Mouse (Mus musculus) forebrain, embryonic 13.5 days (tissue): ENCODE data around the gene Smg5. TPM values are rescaled to one million over a fixed set of nuclear protein-coding genes. Genes with fewer than 3 reads are reported as not detected.
"Not testable (repeated sequence)": the region's sequence is repeated elsewhere in the genome, so short reads cannot be mapped to it uniquely, and the experiment has no call there.

Experiments
- ATAC-seq: fragments of 200-750 bp; cut with Nextera tagmentation; 2 replicates; pipeline ENCODE4 v1.8.0; 2017
- H3K27ac ChIP-seq: fragments of 300-500 bp; sonication (generic); 2 replicates; pipeline ENCODE4 v1.5.1; 2015; ENCODE audit warnings: inconsistent platforms, mild to moderate bottlenecking, moderate library complexity
- H3K27me3 ChIP-seq: fragments of 300-500 bp; sonication (generic); 2 replicates; pipeline ENCODE4 v1.6.1; 2015; ENCODE audit warnings: mild to moderate bottlenecking, inconsistent platforms
- H3K36me3 ChIP-seq: fragments of 300-500 bp; sonication (generic); 2 replicates; pipeline ENCODE4 v1.6.1; 2015; ENCODE audit warnings: mild to moderate bottlenecking, inconsistent platforms; ENCODE audit not compliant: poor library complexity, severe bottlenecking
- H3K4me1 ChIP-seq: fragments of 300-500 bp; sonication (generic); 2 replicates; pipeline ENCODE4 v1.6.1; 2015; ENCODE audit warnings: inconsistent platforms
- H3K4me2 ChIP-seq: fragments of 300-500 bp; sonication (generic); 2 replicates; pipeline ENCODE4 v1.6.1; 2015; ENCODE audit warnings: inconsistent platforms, mild to moderate bottlenecking, moderate library complexity
- H3K4me3 ChIP-seq: fragments of 300-500 bp; sonication (generic); 2 replicates; pipeline ENCODE4 v1.5.1; 2015; ENCODE audit warnings: mild to moderate bottlenecking, inconsistent platforms
- H3K9ac ChIP-seq: fragments of 300-500 bp; sonication (generic); 2 replicates; pipeline ENCODE4 v1.6.1; 2015; ENCODE audit warnings: mild to moderate bottlenecking, inconsistent platforms
- H3K9me3 ChIP-seq: fragments of 300-500 bp; sonication (generic); replicated peaks from 2 replicates; pipeline ENCODE4 v1.6.1; 2016; ENCODE audit warnings: inconsistent platforms
- WGBS: fragments of 180-500 bp; shearing (Covaris S2); methylation state at CpG from one replicate; pipeline ENCODE4 v1.1.7; 2015; 5-methylcytosine and 5-hydroxymethylcytosine counted together
- polyA plus RNA-seq: library from polyadenylated mRNA; unstranded; fragments of >200 nt; fragmentation: Nextera tagmentation; extraction: Ambion mirVana; gene quantifications from 2 replicates; pipeline ENCODE4 v1.2.1, GENCODE M21; 2015

Gene Smg5
- polyA plus RNA-seq, 1 experiment from 2014 or later: 62.6 TPM

GRCm38 (mm10) chr3:88359989-88360388 is 23.9 kb downstream of the Smg5 start:
- Histone ChIP-seq H3K4me2 (no peak overlapping the region), H3K9me3 (no peaks in the 10 kb centered on the region), H3K9ac (no peak overlapping the region; the same call in 1 of the 2 replicates), H3K4me3 (no peak overlapping the region), H3K27ac (no peak overlapping the region), H3K4me1 (peaks cover 15% of the 10 kb centered on the region), H3K36me3 (peaks cover 88% of the 10 kb centered on the region), H3K27me3 (peaks cover 4% of the 10 kb centered on the region; the same call in 1 of the 2 replicates)
- ATAC-seq: no peak
- 67% methylated on average over 3 of the region's 3 CpGs for WGBS

GRCm38 (mm10) chr3:88361096-88361495 is 25.0 kb downstream of the Smg5 start:
- no peak for ATAC-seq
- no peak overlapping the region for H3K4me2 ChIP-seq

GRCm38 (mm10) chr3:88361612-88362313 is 25.7 kb downstream of the Smg5 start:
- Histone ChIP-seq H3K9ac (no peak overlapping the region), H3K27ac (no peak overlapping the region), H3K9me3 (no peaks in the 10 kb centered on the region), H3K4me1 (peaks cover 20% of the 10 kb centered on the region), H3K27me3 (peaks cover 16% of the 10 kb centered on the region), H3K36me3 (peaks cover 70% of the 10 kb centered on the region), H3K4me3 (no peak overlapping the region), H3K4me2 (no peak overlapping the region)
- ATAC-seq: no peak
- WGBS: 91% methylated on average over 2 of the region's 2 CpGs

More at GRCm38 (mm10) chr3:88361096-88361495, 25.0 kb downstream of the Smg5 start:
- Histone ChIP-seq H3K27ac (no peak overlapping the region), H3K4me1 (peaks cover 20% of the 10 kb centered on the region), H3K9ac (no peak overlapping the region), H3K9me3 (no peaks in the 10 kb centered on the region), H3K27me3 (peaks cover 15% of the 10 kb centered on the region), H3K4me3 (no peak overlapping the region), H3K36me3 (peaks cover 77% of the 10 kb centered on the region)
- 84% methylated on average over 6 of the region's 6 CpGs for WGBS

- ATAC-seq: no peak
- Histone ChIP-seq H3K4me3 (no peak overlapping the region), H3K9ac (no peak overlapping the region), H3K4me2 (0 out of 2 replicates have a peak overlapping the region, but pooled peaks have one; percentile 2), H3K27ac (no peak overlapping the region), H3K27me3 (peaks cover 16% of the 10 kb centered on the region), H3K9me3 (no peaks in the 10 kb centered on the region), H3K4me1 (peaks cover 20% of the 10 kb centered on the region), H3K36me3 (peaks cover 50% of the 10 kb centered on the region)
- WGBS: 56% methylated on average over 4 of the region's 4 CpGs
Measured at GRCm38 (mm10) chr3:88363700-88364099, 27.6 kb downstream of the Smg5 start.

- 5% methylated on average over 16 of the region's 16 CpGs for WGBS
- H3K4me2 ChIP-seq: 0 out of 2 replicates have a peak within 1 kb of the TSS, but pooled peaks have one; percentile 2
Measured at GRCm38 (mm10) chr3:88364337-88364736, 28.3 kb downstream of the Smg5 start, which contains the start of gene Paqr6. Gene Paqr6 (plus strand): TSS chr3:88364584.

GRCm38 (mm10) chr3:88365705-88366361 is 29.8 kb downstream of the Smg5 start:
- Histone ChIP-seq H3K4me3 (no peak overlapping the region), H3K4me1 (peaks cover 20% of the 10 kb centered on the region), H3K4me2 (peak overlapping the region; percentile 48), H3K9ac (no peak overlapping the region), H3K36me3 (peaks cover 29% of the 10 kb centered on the region), H3K27ac (no peak overlapping the region), H3K9me3 (peaks cover 9% of the 10 kb centered on the region), H3K27me3 (peaks cover 16% of the 10 kb centered on the region)
- 43% methylated on average over 34 of the region's 34 CpGs for WGBS
- no peak for ATAC-seq

More at GRCm38 (mm10) chr3:88364337-88364736, 28.3 kb downstream of the Smg5 start, which contains the start of gene Paqr6:
- no peak within 1 kb of the TSS for H3K4me3 ChIP-seq
- no peak within 1 kb of the TSS for H3K9ac ChIP-seq
- H3K36me3 ChIP-seq: peaks cover 44% of the 10 kb centered on the region
- peak; percentile 1; the same call in 1 of the 2 replicates for ATAC-seq
- no peaks in the 10 kb centered on the region for H3K9me3 ChIP-seq
- H3K4me1 ChIP-seq: peaks cover 20% of the 10 kb centered on the region
- peaks cover 16% of the 10 kb centered on the region for H3K27me3 ChIP-seq
- H3K27ac ChIP-seq: no peak within 1 kb of the TSS

- WGBS: 3% methylated on average over 22 of the region's 22 CpGs
- Histone ChIP-seq H3K27me3 (peaks cover 16% of the 10 kb centered on the region), H3K4me1 (peaks cover 20% of the 10 kb centered on the region), H3K4me3 (peak overlapping the region; percentile 33), H3K9ac (peak overlapping the region; percentile 43; the same call in 1 of the 2 replicates), H3K4me2 (peak overlapping the region; percentile 48), H3K36me3 (peaks cover 18% of the 10 kb centered on the region), H3K27ac (peak overlapping the region; percentile 70; the same call in 1 of the 2 replicates)
- not testable (repeated sequence) for H3K9me3 ChIP-seq
- ATAC-seq: peak; percentile 90
Measured at GRCm38 (mm10) chr3:88366830-88367428, 30.9 kb downstream of the Smg5 start.

GRCm38 (mm10) chr3:88367517-88367916 is 31.5 kb downstream of the Smg5 start:
- not testable (repeated sequence) for ATAC-seq

GRCm38 (mm10) chr3:88368511-88368910 is 32.5 kb downstream of the Smg5 start:
- WGBS: 85% methylated on average over 7 of the region's 7 CpGs
- not testable (repeated sequence) for H3K4me2 ChIP-seq, H3K4me3 ChIP-seq, H3K9me3 ChIP-seq, H3K9ac ChIP-seq, ATAC-seq, H3K27ac ChIP-seq, H3K36me3 ChIP-seq
- H3K27me3 ChIP-seq: peaks cover 16% of the 10 kb centered on the region
- H3K4me1 ChIP-seq: peaks cover 18% of the 10 kb centered on the region

More at GRCm38 (mm10) chr3:88367517-88367916, 31.5 kb downstream of the Smg5 start:
- Histone ChIP-seq H3K36me3 (peaks cover 12% of the 10 kb centered on the region; the same call in 1 of the 2 replicates), H3K4me1 (peaks cover 20% of the 10 kb centered on the region), H3K27me3 (peaks cover 16% of the 10 kb centered on the region)
- not testable (repeated sequence) for H3K9me3 ChIP-seq, H3K4me2 ChIP-seq, H3K9ac ChIP-seq, H3K27ac ChIP-seq, H3K4me3 ChIP-seq
- WGBS: 55% methylated on average over 3 of the region's 7 CpGs

- not testable (repeated sequence) for H3K27me3 ChIP-seq, H3K9ac ChIP-seq, ATAC-seq, H3K9me3 ChIP-seq, H3K4me3 ChIP-seq, H3K4me1 ChIP-seq, H3K27ac ChIP-seq, H3K36me3 ChIP-seq, H3K4me2 ChIP-seq
- 95% methylated on average over 9 of the region's 9 CpGs for WGBS
Measured at GRCm38 (mm10) chr3:88372643-88373042, 36.6 kb downstream of the Smg5 start, which contains the start of gene Bglap3. Gene Bglap3 (minus strand): TSS chr3:88372743.

- Histone ChIP-seq H3K27ac (peak overlapping the region; percentile 77), H3K4me3 (peak overlapping the region; percentile 4; the same call in 1 of the 2 replicates), H3K4me2 (peak overlapping the region; percentile 42), H3K9ac (peak overlapping the region; percentile 40; the same call in 1 of the 2 replicates)
- not testable (repeated sequence) for H3K27me3 ChIP-seq, H3K4me1 ChIP-seq, H3K9me3 ChIP-seq, H3K36me3 ChIP-seq
- ATAC-seq: peak; percentile 96
- WGBS: 7% methylated on average over 19 of the region's 19 CpGs
Measured at GRCm38 (mm10) chr3:88375750-88376626, 39.9 kb downstream of the Smg5 start.
